Comparison of ENCODE assay signal across 21 mouse cellular contexts in genomic region chr6:143213461-143213860, GRCm38 (mm10). TPM values are rescaled to one million over a fixed set of nuclear protein-coding genes. Genes with fewer than 3 reads are reported as not detected.
DNase-seq lines count a peak whose midpoint lies in the region; TF ChIP-seq lines count a peak whose summit lies in the region.
"Had no signal": no experiment of that assay in that cellular context is flagged by ENCODE, and none has a peak within 500 bp of the region (broad histone marks: within the 10 kb centered on the region; RNA-seq: fewer than 3 reads in every experiment).

No protein-coding gene starts in this region.

- H3K4me1 ChIP-seq in CH12.LX (ENCODE audit: control insufficient read depth in 1 of 2, insufficient read depth in 2 of 2) (no peaks in the 10 kb centered on the region), ES-E14 (ENCODE audit: control insufficient read depth in 2 of 2, insufficient read depth in 2 of 2, low read length in 2 of 2, poor library complexity in 1 of 2) (no peaks in the 10 kb centered on the region), MEL (ENCODE audit: control insufficient read depth in 1 of 2, insufficient read depth in 2 of 2, low read length in 2 of 2) (no peaks in the 10 kb centered on the region)

- H3K4me3 ChIP-seq in CH12.LX (replicated peaks in 1 of 3; ENCODE audit: low read depth in 2 of 3, low read length in 2 of 3, poor library complexity in 1 of 3): no peak overlapping the region
- no peak overlapping the region for H3K4me3 ChIP-seq in ES-E14 (ENCODE audit: insufficient read depth in 1 of 2, low read depth in 1 of 2, low read length in 2 of 2, poor library complexity in 1 of 2, severe bottlenecking in 1 of 2)
- H3K4me3 ChIP-seq in MEL (ENCODE audit: control insufficient read depth in 1 of 2, insufficient read depth in 1 of 2, low read depth in 2 of 2, low read length in 2 of 2): no peak overlapping the region

- no peak for TF ChIP-seq POLR2A in CH12.LX (IDR thresholded peaks at IDR 0.05; ENCODE audit: low read depth, low read length)
- TF ChIP-seq POLR2A in MEL (IDR thresholded peaks at IDR 0.05; ENCODE audit: control insufficient read depth in 1 of 2, insufficient read depth in 1 of 2, low read depth in 1 of 2, low read length in 2 of 2, poor library complexity in 1 of 2): no peak

- H3K27me3 ChIP-seq in CH12.LX (replicated peaks): no peaks in the 10 kb centered on the region
- no peaks in the 10 kb centered on the region for H3K27me3 ChIP-seq in MEL (ENCODE audit: control insufficient read depth in 1 of 2, insufficient read depth in 2 of 2, low read length in 2 of 2)
- H3K27me3 ChIP-seq: Patski had no signal

- peak; percentile 53 for DNase-seq in heart, adult 11 months
- DNase-seq in heart, adult 18-20 months: no peak
- DNase-seq in CH12.LX (ENCODE audit: extremely low read depth): no peak
- DNase-seq in ES-E14 (ENCODE audit: low read depth, low spot score): no peak
- no peak for DNase-seq in MEL (ENCODE audit: low read depth, low spot score)
- DNase-seq in thymus, postnatal 14 days: no peak
- DNase-seq in frontal cortex, adult 2 months (ENCODE audit: extremely low spot score in 1 of 2, low spot score in 1 of 2): no peak
- DNase-seq in thymus, adult 18-20 months: no peak
- DNase-seq: adrenal gland, adult 2 months; adrenal gland, adult 8-10 months; adrenal gland, postnatal 10 days; adrenal gland, postnatal 14 days; adrenal gland, postnatal 25 days; adrenal gland, postnatal 36 days; B cell, adult 2 months; cerebellum, adult 11 months; cerebellum, adult 11-12 months; cerebellum, adult 18-20 months; cerebellum, adult 2 months; cerebellum, adult 8-10 months had no signal

- dilution Hi-C loops in CH12.LX (cut with MboI; ENCODE audit: extremely low pct_ligation_motif_present, extremely low pct_unique_long_range_greater_than_20kb, low sequenced_read_pairs): no loop called here

- H3K9me3 ChIP-seq in CH12.LX (replicated peaks; ENCODE audit: low read length): peaks cover 27% of the 10 kb centered on the region
- H3K9me3 ChIP-seq in ES-E14 (ENCODE audit: control insufficient read depth, insufficient read depth, low read depth, low read length): peaks cover 4% of the 10 kb centered on the region
- no peaks in the 10 kb centered on the region for H3K9me3 ChIP-seq in MEL (replicated peaks; ENCODE audit: insufficient read depth, low read length)

- no peak overlapping the region for H3K9ac ChIP-seq in CH12.LX (ENCODE audit: insufficient read depth, low read depth)
- H3K9ac ChIP-seq in ES-E14 (ENCODE audit: insufficient read depth, low read depth, low read length, poor library complexity, severe bottlenecking): no peak overlapping the region
- no peak overlapping the region for H3K9ac ChIP-seq in MEL (ENCODE audit: control insufficient read depth, low read depth, low read length, poor library complexity, severe bottlenecking)

- TF ChIP-seq EP300 in CH12.LX (IDR thresholded peaks at IDR 0.05; ENCODE audit: low read length): no peak
- no peak for TF ChIP-seq EP300 in MEL (IDR thresholded peaks at IDR 0.05; ENCODE audit: low read depth in 1 of 2, low read length in 2 of 2)

- TF ChIP-seq CTCF in CH12.LX (conservative IDR thresholded peaks at IDR 0.05 in 1 of 2, IDR thresholded peaks at IDR 0.05 in 1 of 2; ENCODE audit: low read depth in 2 of 2, low read length in 2 of 2): no peak
- no peak for TF ChIP-seq CTCF in MEL (IDR thresholded peaks at IDR 0.05 in 2 of 3, conservative IDR thresholded peaks at IDR 0.05 in 1 of 3; ENCODE audit: control insufficient read depth in 1 of 3, insufficient read depth in 1 of 3, low read depth in 2 of 3, low read length in 3 of 3, poor library complexity in 1 of 3, severe bottlenecking in 1 of 3)

- H3K79me2 ChIP-seq in CH12.LX (replicated peaks; ENCODE audit: control insufficient read depth, extremely low read depth, insufficient read depth, poor library complexity, severe bottlenecking) (no peaks in the 10 kb centered on the region), MEL (ENCODE audit: control insufficient read depth, insufficient read depth, low read length, poor library complexity) (no peaks in the 10 kb centered on the region)

- no peak overlapping the region for H3K27ac ChIP-seq in CH12.LX (ENCODE audit: insufficient read depth, low read depth)
- H3K27ac ChIP-seq in ES-E14 (ENCODE audit: insufficient read depth, low read depth, low read length, poor library complexity, severe bottlenecking): no peak overlapping the region
- H3K27ac ChIP-seq in MEL (ENCODE audit: control insufficient read depth, low read depth, low read length): no peak overlapping the region

- TF ChIP-seq RAD21 in CH12.LX (IDR thresholded peaks at IDR 0.05; ENCODE audit: low read depth, low read length): no peak
- TF ChIP-seq RAD21 in MEL (IDR thresholded peaks at IDR 0.05; ENCODE audit: low read depth, low read length): no peak

- H3K36me3 ChIP-seq in CH12.LX (replicated peaks in 1 of 2; ENCODE audit: control insufficient read depth in 1 of 2, insufficient read depth in 1 of 2, low read length in 1 of 2): peaks cover 4 to 7% of the 10 kb centered on the region in 2 experiments
- H3K36me3 ChIP-seq in ES-E14 (ENCODE audit: control insufficient read depth, insufficient read depth, low read length, poor library complexity, severe bottlenecking): no peaks in the 10 kb centered on the region
- no peaks in the 10 kb centered on the region for H3K36me3 ChIP-seq in MEL (ENCODE audit: control insufficient read depth in 1 of 2, insufficient read depth in 2 of 2, low read length in 2 of 2)

- in situ Hi-C loops in CH12.LX (cut with MboI; ENCODE audit: low pct_ligation_motif_present, low pct_unique_long_range_greater_than_20kb, low sequenced_read_pairs): no loop called here
- in situ Hi-C loops in ES-E14 (cut with MboI; ENCODE audit: low sequenced_read_pairs in 2 of 2, unreplicated experiment in 2 of 2): no loop called here

- no peak overlapping the region for H3K4me2 ChIP-seq in CH12.LX (ENCODE audit: insufficient read depth, low read depth, poor library complexity, severe bottlenecking)

TF ChIP-seq in CH12.LX, 34 proteins besides CTCF, POLR2A, EP300 and RAD21:
- TF ChIP-seq USF1 (IDR thresholded peaks at IDR 0.05; ENCODE audit: low read depth, low read length) (no peak), ZNF384 (IDR thresholded peaks at IDR 0.05; ENCODE audit: low read depth, low read length) (peak; percentile 22; the same call in 1 of the 2 replicates)

TF ChIP-seq in ES-E14, 5 proteins besides CTCF, POLR2A, EP300 and RAD21:
- peak; percentile 91 for TF ChIP-seq ZNF384 (IDR thresholded peaks at IDR 0.05; ENCODE audit: low read depth, low read length)
- no peak for TF ChIP-seq MAFK (IDR thresholded peaks at IDR 0.05; ENCODE audit: insufficient read depth, low read depth, low read length)

TF ChIP-seq in MEL, 35 proteins besides CTCF, POLR2A, EP300 and RAD21:
- no peak for TF ChIP-seq SMC3 (IDR thresholded peaks at IDR 0.05; ENCODE audit: low read depth, low read length)
- peak; percentile 27; the same call in 1 of the 2 replicates for TF ChIP-seq ZNF384 (IDR thresholded peaks at IDR 0.05; ENCODE audit: low read depth, low read length)
TF ChIP-seq in MEL: peak in this region for 1.

RNA-seq across cellular contexts. Expression of gene Etnk1, which starts 46.4 kb away (rescaled TPM):
- total RNA-seq in heart, adult 18-20 months (2021): 10 to 100 TPM; 29.8 to 30.8 TPM
- total RNA-seq in CH12.LX (2012; rRNA removed): 27.0 and 27.1 TPM in 2 replicates
- 33.4 and 35.1 TPM in 2 replicates for total RNA-seq in CH12.LX (2014; rRNA removed)
- 28.4 and 32.8 TPM in 2 replicates for polyA plus RNA-seq in CH12.LX (2012; ENCODE audit: insufficient read length, low read depth)
- total RNA-seq in ES-E14 (2012; rRNA removed): 75.7 and 82.5 TPM in 2 replicates
- 33.6 and 38.1 TPM in 2 replicates for total RNA-seq in MEL (2012; rRNA removed)
- polyA plus RNA-seq in MEL (2012; ENCODE audit: insufficient read depth in 1 of 2, insufficient read length in 2 of 2, low read depth in 1 of 2, low replicate concordance in 2 of 2, missing spikeins in 1 of 2): 10 to 100 TPM; 29.9 to 37.0 TPM
- 174 and 184 TPM in 2 replicates for polyA plus RNA-seq in frontal cortex, adult 2 months (2012; rRNA removed)
